Mouse (Mus musculus): ENCODE data around the gene Armc6.
A peak's percentile ranks its signal among the peaks of the same experiment; 100 is the strongest.
"Not testable (repeated sequence)": the region's sequence is repeated elsewhere in the genome, so short reads cannot be mapped to it uniquely, and the experiment has no call there.

Gene Armc6

DNA sequence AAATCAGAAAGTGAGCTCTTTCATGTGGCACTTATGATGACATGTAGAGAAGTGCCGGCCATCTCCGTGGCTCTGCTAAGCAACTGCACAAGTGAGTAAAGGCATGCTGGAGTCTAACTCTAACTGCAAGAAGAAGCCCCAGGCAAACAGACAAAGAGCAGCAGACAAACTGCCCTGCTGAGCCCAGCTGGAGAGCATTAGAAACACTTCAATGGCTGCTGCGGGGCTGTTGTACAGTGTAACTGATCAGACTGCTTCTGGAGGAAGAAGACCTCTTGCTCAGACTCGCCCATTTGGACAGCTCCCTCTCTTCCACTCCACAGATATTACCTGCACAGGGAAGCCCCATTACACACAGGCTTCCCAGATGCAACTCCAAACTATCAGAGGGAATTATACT, 6.3 kb downstream of the Armc6 start:
- no peak for DNase-seq

DNA sequence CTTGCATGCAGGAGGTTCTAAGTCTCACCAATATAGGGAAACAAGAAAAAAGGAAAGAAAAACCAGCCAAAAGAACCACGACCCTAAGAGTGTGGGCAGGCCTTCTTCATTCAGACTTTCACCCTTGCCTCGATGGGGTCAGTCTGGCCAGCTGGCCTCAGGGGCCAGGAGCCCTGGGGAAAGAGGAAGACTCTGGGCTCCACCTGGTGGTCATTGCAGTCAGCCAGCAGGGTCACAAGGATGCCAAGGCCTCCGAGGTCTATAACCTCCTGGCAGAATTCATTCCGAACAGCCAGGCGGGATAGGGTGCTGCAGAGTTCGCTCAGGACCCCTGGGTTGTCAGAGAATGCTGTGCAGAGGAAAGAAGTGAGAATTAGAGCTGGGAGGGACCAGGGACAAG, 10.9 kb downstream of the Armc6 start:
- peak; percentile 89 for DNase-seq

DNA sequence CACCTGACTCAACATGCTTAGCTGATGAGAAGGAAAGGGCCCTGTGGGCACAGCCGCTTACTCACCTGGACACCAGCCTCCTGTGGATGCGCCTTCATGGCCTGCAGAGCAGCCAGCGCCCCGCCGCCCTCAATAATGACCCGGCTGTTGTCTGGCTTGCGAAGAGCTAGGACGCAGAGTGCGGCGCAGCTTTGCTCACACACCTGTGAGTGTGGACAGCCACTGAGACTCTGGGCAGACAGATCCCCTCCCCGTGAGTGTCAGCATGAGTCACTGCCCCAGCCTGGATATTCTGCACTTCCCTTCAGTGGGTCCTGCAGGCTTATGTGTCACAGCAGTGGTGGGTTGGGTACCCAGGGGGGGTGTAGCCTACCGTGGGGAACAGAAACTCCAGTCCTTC, 12.2 kb downstream of the Armc6 start:
- peak; percentile 34 for DNase-seq

- DNase-seq: peak; percentile 45
Measured at GRCm38 (mm10) chr8:70220911-70221310, 13.4 kb downstream of the Armc6 start.

DNA sequence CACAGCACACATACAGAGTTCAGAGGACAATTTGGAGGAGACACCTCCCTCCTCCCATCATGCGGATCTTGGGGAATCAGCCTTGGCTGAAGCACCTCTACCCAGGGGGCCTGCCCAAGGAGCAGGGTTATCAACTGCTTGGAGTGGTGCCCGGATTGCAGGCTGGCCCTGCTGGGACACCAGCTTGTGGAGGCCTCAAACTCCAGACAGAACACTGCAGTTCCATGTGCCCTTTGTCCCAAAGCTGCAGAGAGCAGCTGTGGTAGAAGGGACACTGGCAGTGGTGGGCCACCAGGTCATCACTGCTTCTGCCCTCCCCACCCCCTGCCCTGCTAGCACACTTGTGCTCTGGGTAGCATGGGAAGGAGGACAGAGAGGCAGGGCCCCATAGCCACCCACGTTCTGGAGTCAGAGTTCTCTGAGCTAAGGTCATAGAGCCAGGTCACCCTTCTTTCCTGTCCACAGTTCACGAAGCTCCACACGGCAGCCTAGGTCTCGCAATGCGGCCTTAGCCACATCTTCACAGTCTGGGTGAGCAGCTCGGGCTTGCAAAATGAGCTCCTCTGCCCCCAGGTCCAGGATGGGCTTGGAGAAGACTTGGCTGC, 13.9 kb downstream of the Armc6 start:
- DNase-seq: peak; percentile 90

DNA sequence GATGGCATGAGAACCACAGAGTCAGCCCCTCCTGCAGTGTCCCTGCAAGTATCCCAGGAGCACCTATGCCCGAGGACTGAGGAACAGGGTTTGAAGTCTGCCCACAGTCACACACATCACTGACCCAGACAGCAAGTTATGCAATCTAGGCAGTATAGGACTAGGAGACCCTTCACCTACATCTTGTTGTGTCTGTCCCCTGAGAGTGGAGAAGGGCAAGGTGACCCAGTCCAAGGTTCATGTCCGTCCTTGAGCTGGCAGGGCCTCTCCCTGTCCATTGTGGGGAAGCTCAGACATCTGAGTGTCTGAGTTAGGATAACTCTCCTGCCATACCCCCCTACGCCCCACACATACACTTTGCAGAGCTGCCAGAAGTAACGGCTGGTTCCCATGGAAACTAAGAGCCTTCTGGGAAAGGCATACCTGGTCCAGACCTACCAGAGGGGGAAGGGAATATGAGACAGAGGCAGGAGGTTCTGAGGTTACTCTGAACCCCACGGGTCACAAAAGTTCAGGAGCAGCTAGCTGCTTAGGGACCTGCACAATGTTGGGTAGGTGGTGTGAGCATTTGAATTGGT, 15.1 kb downstream of the Armc6 start:
- peak; percentile 70 for DNase-seq

- DNase-seq: peak; percentile 95
Measured at GRCm38 (mm10) chr8:70217441-70217840, 16.8 kb downstream of the Armc6 start.

DNA sequence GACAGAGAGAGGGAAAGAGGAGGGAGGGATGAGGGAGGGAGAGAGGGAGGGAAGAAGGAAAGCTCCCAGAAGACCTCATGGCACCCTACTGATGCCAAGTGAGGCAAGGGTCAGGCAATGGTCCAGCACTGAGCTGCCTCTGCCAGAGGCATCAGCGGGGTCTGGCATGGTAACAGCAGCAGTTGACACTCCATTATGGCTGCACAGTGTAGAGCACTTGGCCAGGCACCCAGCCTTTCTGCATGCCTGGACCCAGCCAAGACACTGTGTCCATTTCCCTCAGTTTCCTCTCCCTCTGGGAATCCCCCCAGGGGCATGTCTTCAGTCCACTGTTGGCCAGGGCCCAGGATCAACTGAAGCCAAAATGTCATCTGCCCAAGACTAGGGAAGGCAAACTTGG, 17.7 kb downstream of the Armc6 start:
- peak; percentile 95 for DNase-seq

GRCm38 (mm10) chr8:70216161-70216560, 18.1 kb downstream of the Armc6 start:
- DNase-seq: not testable (repeated sequence)

DNA sequence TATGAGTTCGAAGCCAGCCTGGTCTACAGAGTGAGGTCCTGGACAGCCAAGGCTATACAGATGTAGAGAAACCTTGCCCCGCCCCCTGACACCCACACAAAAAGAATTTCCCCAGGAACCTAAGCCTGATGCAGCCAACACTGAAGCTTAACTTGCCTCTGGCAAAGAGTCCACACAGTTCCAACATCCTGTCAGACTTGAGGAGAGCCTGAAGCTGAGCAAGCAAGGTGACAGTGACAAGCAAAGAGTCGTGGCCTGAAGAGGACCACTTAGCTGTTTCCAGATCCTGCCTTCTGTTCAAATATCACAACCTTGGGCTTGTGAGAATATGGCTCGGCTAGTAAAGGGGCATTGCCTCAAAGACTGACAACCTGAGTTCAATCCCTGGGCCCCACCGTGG, 19.2 kb downstream of the Armc6 start:
- DNase-seq: no peak

DNA sequence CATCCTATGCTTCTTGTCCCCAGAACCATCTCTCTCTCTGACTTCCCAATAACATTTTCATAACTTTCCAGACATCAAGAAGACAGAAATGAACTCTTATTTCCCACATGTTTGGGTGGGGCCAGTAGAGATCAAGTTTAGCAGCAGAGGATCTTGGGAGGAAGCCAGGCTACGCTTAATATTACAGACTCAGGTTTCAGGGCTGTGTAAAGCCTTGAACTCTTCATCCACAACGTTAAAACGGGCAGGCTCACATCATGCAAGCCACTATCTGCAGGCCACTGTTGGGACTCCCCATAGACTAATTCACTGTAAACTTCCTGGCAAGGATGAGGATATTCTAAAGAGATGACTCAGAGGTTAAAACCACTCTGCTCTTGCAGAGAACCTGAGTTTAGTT, 19.9 kb downstream of the Armc6 start:
- DNase-seq: no peak

DNA sequence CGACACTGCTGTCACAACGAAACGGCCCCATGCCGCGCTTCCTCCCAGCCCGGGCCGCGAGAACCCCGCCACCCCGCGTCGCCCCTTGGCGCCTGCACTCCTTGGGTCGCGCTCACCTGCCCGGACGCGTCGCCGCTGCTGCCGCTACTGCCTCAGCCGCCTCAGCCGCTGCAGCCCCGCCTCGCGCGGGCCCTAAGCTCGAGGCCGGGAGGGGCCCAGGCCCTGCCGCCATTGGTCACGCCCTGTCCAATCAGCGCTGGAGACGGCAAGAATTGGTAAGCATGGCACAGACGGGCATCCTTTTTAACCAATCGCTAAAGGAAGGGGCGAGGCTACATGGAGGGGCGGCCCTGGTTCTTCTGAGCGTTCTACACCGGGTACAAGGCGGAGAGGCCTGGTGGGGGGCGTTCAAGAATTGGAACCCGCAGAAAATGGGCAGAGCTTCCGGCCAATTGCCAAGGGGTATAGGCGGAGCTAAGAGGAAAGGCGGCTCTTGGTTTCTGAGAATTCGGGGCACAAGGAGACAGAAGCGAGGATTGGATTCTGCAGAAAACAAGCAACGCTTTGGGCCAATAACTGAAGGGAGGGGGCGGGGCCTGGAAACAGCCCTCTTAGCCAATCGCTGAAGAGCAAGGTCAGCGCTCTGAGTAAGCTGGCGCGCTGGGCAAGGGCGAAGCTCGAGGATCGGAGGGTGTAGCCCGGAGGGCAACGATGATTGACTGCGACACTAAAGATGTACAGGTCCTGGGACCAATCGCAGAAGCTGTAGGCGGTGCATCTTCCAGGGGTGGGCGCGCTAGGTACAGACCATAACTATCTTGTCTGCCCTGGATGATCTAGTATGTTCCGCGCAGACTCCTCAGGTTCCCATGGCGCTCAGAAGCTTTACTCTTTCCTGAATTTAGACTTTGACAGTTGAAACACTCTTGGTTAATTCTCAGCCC, 21.9 kb downstream of the Armc6 start, which contains the start of gene Slc25a42:
Gene Slc25a42 (minus strand): TSS at position 194 of the 944 bp plus-strand sequence.
- DNase-seq: peak; percentile 100

GRCm38 (mm10) chr8:70211726-70212111, 22.5 kb downstream of the Armc6 start:
- DNase-seq: no peak

- DNase-seq: no peak
Measured at GRCm38 (mm10) chr8:70211275-70211674, 23.0 kb downstream of the Armc6 start.

DNA sequence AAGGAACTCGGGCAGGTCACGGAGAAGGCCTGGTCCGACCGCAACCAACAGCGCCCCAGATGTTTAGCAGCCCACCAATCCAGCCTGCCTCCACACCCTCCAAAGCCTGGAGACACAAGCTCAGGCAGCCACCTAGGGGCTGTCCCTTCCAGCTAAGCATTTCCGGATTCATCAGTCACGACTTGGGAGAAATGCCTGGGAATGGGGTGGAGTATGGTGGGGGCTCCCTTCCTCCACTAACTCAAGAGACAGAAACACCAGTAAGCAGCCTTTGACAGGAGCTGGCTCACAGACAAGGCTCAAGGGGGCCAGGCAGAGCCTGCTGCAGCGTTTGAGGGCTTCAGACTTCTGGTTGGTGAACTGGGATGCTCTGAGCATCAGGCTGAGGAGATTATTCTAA, 23.7 kb downstream of the Armc6 start:
- no peak for DNase-seq

- peak; percentile 84 for DNase-seq
Measured at GRCm38 (mm10) chr8:70208130-70208529, 26.1 kb downstream of the Armc6 start.

- no peak for DNase-seq
Measured at GRCm38 (mm10) chr8:70204757-70205156, 29.5 kb downstream of the Armc6 start.

DNA sequence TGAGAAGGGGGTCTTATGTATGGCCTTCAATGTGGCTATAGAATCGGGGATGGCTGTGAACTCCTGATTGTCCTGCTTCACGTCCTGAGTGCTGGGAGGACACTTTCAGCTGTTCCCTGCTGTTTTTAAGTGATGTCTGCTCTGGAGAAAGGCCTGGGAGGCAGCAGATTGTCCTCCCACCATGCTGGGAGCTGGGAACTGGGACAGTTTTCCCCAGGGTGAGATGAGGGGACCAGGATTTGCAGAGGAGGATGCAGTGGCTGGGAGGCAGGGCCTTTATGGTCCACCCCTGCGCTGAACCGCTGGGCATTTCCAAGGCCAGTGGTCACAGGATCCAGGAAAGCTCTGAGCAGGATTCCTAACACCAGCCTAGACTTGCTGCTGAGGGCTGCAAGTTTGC, 31.2 kb downstream of the Armc6 start:
- DNase-seq: no peak

DNA sequence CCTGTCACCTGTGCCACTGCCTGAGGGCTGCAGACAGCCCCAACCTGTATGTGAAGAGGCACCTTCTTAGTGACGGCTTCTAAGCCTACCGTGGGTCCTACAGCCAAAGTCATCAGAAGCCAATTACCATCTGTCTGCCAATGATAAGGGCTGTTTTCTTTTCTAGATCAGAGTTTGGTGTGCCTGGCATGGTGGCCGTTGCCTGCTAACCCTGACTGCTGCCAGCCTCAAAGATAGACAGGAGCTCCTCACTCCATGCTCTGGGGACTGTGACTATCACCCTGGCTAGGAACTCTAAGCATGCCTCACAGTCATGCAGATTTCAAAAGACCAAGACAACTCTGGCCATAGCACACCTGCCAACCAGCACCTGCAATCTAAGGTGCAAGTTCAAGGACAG, 32.8 kb downstream of the Armc6 start:
- no peak for DNase-seq

DNA sequence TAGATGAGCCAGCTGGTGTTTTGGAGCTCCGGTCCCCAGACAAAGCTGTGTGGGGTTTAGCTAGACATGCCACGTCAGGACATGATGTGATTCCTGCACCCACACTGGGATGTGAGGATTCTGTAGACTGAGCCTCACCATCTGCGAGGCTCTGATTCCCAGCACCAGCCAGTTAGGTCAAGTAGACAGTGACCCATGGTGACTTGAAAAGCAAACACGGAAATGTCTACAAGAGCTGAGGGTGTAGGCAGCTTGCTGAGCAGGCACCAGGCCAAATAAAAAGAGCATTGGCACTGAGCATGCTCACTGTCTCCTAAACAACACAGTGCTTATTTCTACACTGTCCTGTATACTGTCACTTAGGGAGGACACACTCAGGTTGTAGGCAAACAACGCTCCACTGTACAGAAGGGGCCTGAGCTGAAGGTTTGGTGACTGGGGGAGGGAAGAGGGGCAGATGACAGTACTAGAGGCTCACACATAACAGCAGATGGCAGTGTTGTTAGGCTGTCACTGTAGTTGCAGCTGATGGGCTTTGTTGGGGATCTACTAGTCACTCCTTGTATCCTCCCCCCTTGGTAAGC, 34.1 kb downstream of the Armc6 start:
- DNase-seq: peak; percentile 58

DNA sequence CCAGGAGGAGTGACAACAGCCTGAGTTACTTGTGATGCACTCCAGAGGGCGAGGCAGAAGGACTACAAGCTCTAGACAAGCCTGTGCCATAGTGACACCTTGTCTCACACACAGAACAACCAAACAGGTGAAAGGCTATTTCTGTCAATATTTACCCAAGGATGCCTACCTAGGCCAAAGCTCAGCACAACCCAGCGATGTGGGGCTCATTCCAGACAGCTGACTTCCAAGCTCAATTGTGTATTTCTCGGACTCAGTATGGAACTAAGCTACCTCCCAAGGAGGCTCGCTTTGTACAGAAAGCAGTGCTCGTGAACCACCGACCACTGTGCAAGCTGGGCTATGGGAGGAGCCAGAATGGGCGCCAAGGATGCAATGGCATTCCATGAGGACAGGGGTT, 36.7 kb downstream of the Armc6 start:
- peak; percentile 83 for DNase-seq

- no peak for DNase-seq
Measured at GRCm38 (mm10) chr8:70195762-70196161, 38.5 kb downstream of the Armc6 start.

DNA sequence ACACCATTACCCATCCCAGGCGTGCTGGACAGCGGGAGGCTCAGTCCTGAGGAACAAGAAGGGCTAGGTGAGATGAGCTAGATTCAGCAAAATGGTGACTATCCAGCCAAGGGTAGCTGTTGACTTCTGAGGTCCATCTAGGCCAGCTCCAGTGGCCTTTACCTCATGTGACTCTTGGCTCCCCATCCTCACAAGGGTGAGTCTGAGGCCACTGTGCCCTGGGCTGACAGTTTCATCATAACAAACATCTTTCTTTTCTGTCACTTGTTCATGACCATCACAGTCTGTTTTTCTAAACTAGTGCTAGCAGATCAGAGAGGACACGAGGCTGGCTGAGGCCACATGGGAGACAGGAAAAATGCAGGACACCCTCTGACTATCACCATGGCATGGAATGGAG, 40.1 kb downstream of the Armc6 start:
- DNase-seq: no peak

GRCm38 (mm10) chr8:70193238-70193637, 41.0 kb downstream of the Armc6 start:
- DNase-seq: peak; percentile 92

All from kidney, adult 9 months (tissue).